Mouse (Mus musculus) naive thymus-derived CD4-positive, alpha-beta T cell, adult 2 months (primary cell): ENCODE measurements at regions not wholly inside any gene's neighbourhood (a gene's known extent, or its start where the extent isn't known, plus 50 kb on each side); places are given as distances from the start of the nearest gene placed in this dataset.

Source experiments
- DNase-seq: peaks from one replicate; pipeline ENCODE4 v3.0.0-alpha.2; 2011; ENCODE audit warnings: low read depth

- DNase-seq: no peak
Observed at GRCm38 (mm10) chr3:142941319-142942024, 59.7 kb upstream of the Pkn2 start.

DNA sequence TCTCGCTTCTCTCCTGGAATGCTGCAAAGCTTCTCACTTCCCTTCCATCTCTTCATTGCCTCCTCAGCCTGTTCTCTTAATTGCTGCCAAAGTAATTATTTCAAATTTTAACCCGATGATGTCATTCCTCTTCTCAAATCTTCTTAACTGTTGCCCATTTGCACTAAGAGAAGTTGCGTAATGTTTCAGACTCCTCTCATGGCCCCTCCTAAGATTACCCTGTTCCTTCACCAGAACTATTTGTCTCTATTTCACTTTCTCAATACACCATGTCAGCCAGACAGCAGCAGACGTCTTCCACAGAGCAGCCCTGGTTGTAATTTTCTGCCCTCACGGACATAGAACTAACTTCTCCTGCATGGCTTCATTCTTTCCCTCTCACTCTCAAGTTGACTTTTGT lies 59.1 kb upstream of the Pkn2 start:
- no peak for DNase-seq

- no peak for DNase-seq
Observed at GRCm38 (mm10) chr3:142939773-142940172, 58.0 kb upstream of the Pkn2 start.

- DNase-seq: no peak
Observed at GRCm38 (mm10) chr3:142935949-142936348, 54.1 kb upstream of the Pkn2 start.

GRCm38 (mm10) chr3:142934326-142934725 lies 52.5 kb upstream of the Pkn2 start:
- no peak for DNase-seq

- DNase-seq: no peak
Observed at GRCm38 (mm10) chr3:142933684-142934259, 52.0 kb upstream of the Pkn2 start.
